Mouse (Mus musculus): ENCODE data around the gene Ambp. TPM values are rescaled to one million over a fixed set of nuclear protein-coding genes. Genes with fewer than 3 reads are reported as not detected.

Ambp gene
- 1.8 TPM for polyA plus RNA-seq (2014; fragmentation: Illumina TruSeq; extraction: RNeasy Lipid Tissue Mini Kit (QIAGEN cat#74804); ENCODE audit: low read depth, low replicate concordance)

GRCm38 (mm10) chr4:63154699-63155098, at the start of gene Ambp:
Gene Ambp, minus strand, starts transcription at chr4:63154799.

DNA sequence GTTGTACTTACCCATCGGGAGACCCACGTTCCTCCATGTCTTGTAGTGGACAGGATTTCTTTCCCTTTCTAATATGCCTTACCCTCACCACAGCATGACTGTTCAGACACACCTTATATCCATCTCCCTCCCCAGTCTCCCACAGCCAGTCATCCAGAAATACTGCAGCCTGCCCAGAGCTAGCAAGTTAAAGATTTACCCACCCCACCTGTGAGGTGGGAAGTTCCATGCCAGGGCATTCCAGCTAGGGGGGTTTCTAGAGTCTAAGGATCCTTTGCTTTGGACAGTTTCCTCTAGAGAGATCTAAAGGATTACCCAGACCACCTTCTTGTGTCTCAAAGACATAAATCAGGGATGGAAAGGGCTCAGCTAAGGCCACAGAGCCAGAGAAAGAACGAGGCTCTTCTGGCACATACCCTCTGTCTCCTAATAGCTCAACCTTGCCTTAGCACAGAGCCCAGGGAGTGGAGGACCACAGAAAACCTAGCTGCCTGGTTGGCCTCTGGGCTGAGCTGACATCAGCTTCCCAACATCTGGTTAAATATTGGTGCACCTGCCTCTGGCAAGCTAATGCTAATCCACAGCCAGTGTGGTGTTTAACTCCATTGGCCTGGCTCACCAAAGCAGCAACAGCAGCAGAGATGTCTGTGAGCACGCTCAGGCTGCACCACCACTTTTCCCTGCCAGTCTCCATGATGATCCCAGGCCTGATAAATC, 17.5 kb upstream of the Ambp start, which contains the start of gene Kif12:
TSS of gene Kif12 (minus strand) at position 163 of the 717 bp plus-strand sequence.

Other genes with a start within 250 kb of the Ambp start
- 0.24 TPM for gene Zfp618, start 189.2 kb downstream of the Ambp start, polyA plus RNA-seq (2014; fragmentation: Illumina TruSeq; extraction: RNeasy Lipid Tissue Mini Kit (QIAGEN cat#74804); ENCODE audit: low read depth, low replicate concordance)
- not detected for gene Kif12, start 17.3 kb upstream of the Ambp start, polyA plus RNA-seq (2014; fragmentation: Illumina TruSeq; extraction: RNeasy Lipid Tissue Mini Kit (QIAGEN cat#74804); ENCODE audit: low read depth, low replicate concordance)
- gene Col27a1, start 59.2 kb upstream of the Ambp start, polyA plus RNA-seq (2014; fragmentation: Illumina TruSeq; extraction: RNeasy Lipid Tissue Mini Kit (QIAGEN cat#74804); ENCODE audit: low read depth, low replicate concordance), result 4.4 TPM
- 3.8 TPM for gene Orm1, start 189.8 kb upstream of the Ambp start, polyA plus RNA-seq (2014; fragmentation: Illumina TruSeq; extraction: RNeasy Lipid Tissue Mini Kit (QIAGEN cat#74804); ENCODE audit: low read depth, low replicate concordance)
- gene Orm3, start 201.4 kb upstream of the Ambp start, polyA plus RNA-seq (2014; fragmentation: Illumina TruSeq; extraction: RNeasy Lipid Tissue Mini Kit (QIAGEN cat#74804); ENCODE audit: low read depth, low replicate concordance), result not detected
- gene Orm2, start 207.7 kb upstream of the Ambp start, polyA plus RNA-seq (2014; fragmentation: Illumina TruSeq; extraction: RNeasy Lipid Tissue Mini Kit (QIAGEN cat#74804); ENCODE audit: low read depth, low replicate concordance), result not detected
- gene Akna, start 248.6 kb upstream of the Ambp start, polyA plus RNA-seq (2014; fragmentation: Illumina TruSeq; extraction: RNeasy Lipid Tissue Mini Kit (QIAGEN cat#74804); ENCODE audit: low read depth, low replicate concordance), result 2.4 TPM

Data from heart, adult 10 weeks (tissue).